Mouse (Mus musculus): Measurements from ENCODE around the gene Gm49361.
"Not testable (repeated sequence)": the region's sequence is repeated elsewhere in the genome, so short reads cannot be mapped to it uniquely, and the experiment has no call there.

Gene Gm49361

GRCm38 (mm10) chr14:57692517-57693130 lies 53.3 kb downstream of the Gm49361 start:
- in situ Hi-C loops (cut with MboI, MseI): loop anchor here in 1 of 2 experiments (25.0 kb wide), 1 partner anchor 1420 kb away; no protein-coding TSS in a partner anchor

DNA sequence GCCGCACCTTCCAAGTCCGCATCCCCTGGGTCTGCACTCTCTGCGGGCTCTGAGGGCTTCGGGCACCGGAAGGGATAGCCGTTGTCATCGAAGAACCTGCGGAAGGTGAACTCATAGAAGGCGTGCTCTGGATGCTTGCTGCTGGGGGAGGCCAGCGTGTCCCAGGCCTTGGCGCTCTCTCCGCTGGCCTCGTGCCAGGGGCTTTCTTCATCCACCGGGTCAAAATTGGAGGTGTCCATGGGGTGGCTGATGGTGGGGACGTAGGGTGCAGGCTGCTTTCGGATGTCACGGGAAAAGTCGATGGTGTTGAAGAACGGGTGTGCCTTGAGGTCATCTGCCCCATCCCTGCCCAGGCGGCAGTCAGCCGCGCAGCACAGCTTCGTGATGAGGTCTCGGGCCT lies 54.6 kb downstream of the Gm49361 start:
- in situ Hi-C loops (cut with MboI, MseI): loop anchor here in 1 of 2 experiments (25.0 kb wide), 1 partner anchor 1421 kb away; no protein-coding TSS in a partner anchor

DNA sequence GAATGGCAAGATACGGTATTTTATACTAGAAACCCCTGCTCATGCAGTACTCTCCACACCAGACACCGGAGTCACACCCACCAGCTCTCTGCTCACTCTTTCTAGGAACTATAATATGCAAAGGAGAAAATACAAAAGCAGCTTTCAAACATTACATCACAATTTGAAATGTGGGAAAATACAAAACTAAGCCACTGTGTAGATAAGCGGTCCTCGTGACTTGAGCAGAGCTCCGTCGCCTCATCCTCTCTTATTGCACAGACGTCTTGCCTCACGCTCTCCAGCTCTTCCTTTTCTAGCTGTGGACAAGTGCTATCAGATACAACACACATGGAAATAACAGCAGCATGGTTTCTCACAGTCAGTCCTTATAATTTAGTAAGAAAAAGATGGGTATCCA lies 55.2 kb downstream of the Gm49361 start:
- in situ Hi-C loops (cut with MboI, MseI): loop anchor here in 1 of 2 experiments (25.0 kb wide), 1 partner anchor 1422 kb away; no protein-coding TSS in a partner anchor

GRCm38 (mm10) chr14:57688066-57688465 lies 57.8 kb downstream of the Gm49361 start:
- in situ Hi-C loops (cut with MboI, MseI): loop anchor here in 1 of 2 experiments (25.0 kb wide), 1 partner anchor 1424 kb away; no protein-coding TSS in a partner anchor

GRCm38 (mm10) chr14:57687441-57687840 lies 58.5 kb downstream of the Gm49361 start:
- in situ Hi-C loops (cut with MboI, MseI): loop anchor here in 1 of 2 experiments (25.0 kb wide), 1 partner anchor 1425 kb away; no protein-coding TSS in a partner anchor

DNA sequence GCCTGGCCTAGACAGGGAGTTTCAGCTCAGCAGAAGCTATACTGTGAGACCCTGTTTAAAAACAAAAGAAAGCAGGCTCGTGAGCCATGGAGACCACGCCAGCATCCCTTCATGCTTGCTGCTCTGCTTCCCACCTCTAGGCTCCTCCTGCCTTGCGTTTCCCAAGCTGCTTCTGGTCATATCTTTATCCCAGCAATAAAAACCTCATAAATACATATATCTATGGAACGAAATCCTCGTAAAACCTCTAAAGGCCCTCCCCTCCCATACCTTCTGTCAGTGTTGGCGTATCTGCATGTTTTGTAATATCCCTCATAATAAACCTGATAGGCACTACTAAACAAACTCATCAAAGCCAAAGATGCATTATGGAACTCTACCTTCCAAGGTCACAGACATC lies 59.3 kb downstream of the Gm49361 start:
- in situ Hi-C loops (cut with MboI, MseI): loop anchor here in 1 of 2 experiments (25.0 kb wide), 1 partner anchor 1426 kb away; no protein-coding TSS in a partner anchor

DNA sequence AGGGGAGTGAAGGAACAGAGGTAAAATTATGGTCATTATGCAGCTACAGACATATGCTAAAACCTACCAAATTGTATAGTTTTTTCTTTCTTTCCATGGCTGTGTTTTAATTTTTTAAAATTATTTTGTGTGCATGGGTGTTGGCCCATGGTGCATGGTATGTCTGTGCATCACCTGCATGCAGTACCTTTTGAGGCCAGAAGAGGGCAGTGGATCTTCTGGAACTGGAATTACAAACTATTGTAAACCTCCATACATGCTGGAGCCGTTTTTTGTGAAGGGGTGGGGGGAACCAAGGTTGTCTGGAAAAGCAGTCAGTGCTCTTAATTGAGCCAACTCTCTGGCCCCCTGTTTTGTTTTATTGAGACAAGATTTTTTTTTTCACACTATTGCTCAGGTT lies 61.3 kb downstream of the Gm49361 start:
- in situ Hi-C loops (cut with MboI, MseI): loop anchor here in 1 of 2 experiments (25.0 kb wide), 1 partner anchor 1428 kb away; no protein-coding TSS in a partner anchor

- in situ Hi-C loops (cut with MboI, MseI): loop anchor here in 1 of 2 experiments (25.0 kb wide), 1 partner anchor 1430 kb away; no protein-coding TSS in a partner anchor
Measured at GRCm38 (mm10) chr14:57682751-57683150, 63.2 kb downstream of the Gm49361 start.

GRCm38 (mm10) chr14:57679958-57680535 lies 65.9 kb downstream of the Gm49361 start:
- in situ Hi-C loops (cut with MboI, MseI): loop anchor here (5.0 to 25.0 kb wide), 3 partner anchors 232 to 1432 kb away; no protein-coding TSS in a partner anchor

- in situ Hi-C loops (cut with MboI, MseI): loop anchor here (5.0 to 25.0 kb wide), 3 partner anchors 233 to 1433 kb away; no protein-coding TSS in a partner anchor
Measured at GRCm38 (mm10) chr14:57679523-57679922, 66.4 kb downstream of the Gm49361 start.

DNA sequence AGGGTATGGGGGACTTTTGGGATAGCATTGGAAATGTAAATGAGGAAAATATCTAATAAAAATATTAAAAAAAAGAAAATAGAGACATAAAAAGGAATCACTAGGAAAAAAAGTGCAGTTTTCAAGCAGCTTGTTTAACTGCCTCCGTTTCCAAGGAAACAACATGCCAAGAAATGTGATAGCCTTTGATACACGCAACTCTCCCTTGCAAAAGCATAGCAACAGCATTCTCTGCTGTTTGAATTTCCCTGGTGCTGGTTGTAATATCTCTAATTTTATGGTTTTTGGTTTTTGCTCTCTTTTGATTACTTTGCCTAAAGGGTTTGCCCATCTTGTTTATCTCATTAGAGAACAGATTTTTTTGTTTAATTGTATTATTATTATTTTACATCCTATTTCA lies 70.4 kb downstream of the Gm49361 start:
- in situ Hi-C loops (cut with MboI, MseI): loop anchor here (5.0 to 25.0 kb wide), 3 partner anchors 237 to 1437 kb away; no protein-coding TSS in a partner anchor

GRCm38 (mm10) chr14:57665628-57665950 lies 80.3 kb downstream of the Gm49361 start:
- in situ Hi-C loops (cut with MboI, MseI): no loop called here

DNA sequence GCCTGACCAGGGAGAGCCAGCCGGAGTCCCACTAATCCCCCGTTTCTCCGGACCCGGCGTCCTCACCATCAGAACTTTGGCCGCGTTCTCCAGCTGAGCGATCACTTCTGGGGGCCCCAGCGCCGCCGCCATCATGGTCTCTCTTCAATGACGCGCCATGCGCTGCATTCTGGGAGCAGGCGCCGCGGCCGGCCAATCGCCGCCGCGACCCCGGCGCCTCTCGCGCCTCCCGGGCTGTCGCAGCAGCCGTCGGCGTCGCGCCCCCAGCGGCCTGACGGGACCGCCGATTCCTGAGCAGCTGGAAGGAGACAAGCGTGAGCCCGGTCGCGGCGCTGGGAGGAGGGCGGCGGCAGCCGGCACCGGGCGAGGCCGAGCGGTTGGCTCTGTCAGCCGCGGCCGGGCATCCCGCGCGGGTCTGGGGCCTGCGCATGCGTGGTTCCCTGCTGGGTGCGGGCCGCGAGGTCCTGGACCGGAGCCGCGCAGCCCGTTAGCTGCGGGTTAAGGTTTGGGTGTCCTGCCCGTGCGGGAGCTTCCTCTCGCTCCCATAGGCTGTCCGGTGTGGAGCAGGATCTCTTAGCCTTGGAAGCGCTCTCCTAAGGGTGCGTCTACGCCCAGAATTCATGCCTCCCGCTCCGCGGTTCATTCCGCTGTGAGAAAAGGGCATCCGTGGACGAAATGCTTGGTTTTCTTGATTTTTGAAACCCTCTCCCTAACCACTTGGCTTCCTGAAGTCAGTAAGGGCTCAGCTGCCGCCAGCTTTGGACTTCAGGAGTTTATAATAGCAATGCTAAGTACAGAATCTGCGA lies 80.9 kb downstream of the Gm49361 start, which contains the start of gene Xpo4:
Gene Xpo4, minus strand, starts transcription at position 609 of the 806 bp plus-strand sequence.
- in situ Hi-C loops (cut with MboI, MseI): no loop called here

DNA sequence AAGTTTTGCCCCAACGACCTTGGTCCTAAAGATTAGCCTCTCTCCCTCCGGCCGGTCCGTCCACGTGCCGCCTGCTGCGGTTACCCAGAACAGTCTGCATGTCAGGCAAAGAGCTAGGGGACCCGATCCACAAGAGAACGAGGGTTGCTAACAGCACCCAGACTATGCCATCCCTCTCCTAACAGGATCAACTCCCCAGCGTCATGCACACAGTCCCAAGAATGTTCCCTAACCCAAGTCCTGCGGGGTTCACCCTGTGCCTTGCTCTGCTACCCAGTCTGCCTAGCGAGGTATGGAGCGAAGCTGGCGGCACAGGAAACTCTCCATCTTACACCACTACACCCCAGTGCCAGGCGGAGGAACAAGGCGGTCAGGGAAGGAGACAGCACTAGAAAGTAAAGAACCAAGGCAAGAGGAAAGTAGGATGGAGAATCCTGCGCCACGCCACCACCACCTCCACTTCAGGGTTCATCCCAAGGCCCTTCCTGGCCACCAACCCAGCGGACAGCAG lies 81.5 kb downstream of the Gm49361 start:
- in situ Hi-C loops (cut with MboI, MseI): no loop called here

- in situ Hi-C loops (cut with MboI, MseI): no loop called here
Measured at GRCm38 (mm10) chr14:57663630-57664029, 82.3 kb downstream of the Gm49361 start.

DNA sequence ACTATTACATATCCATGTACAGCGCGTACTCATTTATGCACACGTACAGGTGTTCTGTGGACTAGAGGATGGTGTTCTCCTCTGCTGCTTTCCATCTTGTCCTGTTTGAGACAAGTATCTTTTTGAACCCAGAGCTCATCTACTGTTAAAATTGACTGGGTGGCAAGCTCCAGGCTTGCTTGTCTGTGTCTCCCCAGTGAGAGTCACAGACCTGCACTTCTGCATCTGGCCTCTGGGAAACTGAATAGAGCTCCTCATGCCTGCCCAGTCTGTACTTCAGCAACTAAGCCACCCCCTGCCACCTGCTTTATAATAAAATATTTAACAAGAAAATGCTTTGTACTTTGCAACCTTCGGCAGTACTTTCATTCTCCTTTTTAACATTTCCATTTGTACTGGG lies 87.6 kb downstream of the Gm49361 start:
- in situ Hi-C loops (cut with MboI, MseI): no loop called here

DNA sequence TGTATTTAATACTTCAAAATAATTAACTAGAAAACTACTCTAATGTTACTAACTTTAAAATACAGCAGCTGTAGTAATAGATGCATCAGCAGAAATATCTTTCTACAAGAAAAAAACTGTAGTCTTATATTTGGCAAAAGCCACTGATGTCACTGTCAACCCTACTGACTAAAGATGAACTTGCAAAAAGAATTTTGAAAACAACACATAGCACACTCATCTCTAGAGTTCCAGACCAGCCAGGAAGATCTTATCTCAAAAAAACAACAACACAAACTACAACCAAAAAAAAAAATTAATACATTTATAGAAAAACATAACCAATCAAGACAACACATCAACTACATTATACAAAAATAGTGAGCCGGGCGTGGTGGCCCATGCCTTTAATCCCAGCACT lies 88.4 kb downstream of the Gm49361 start:
- in situ Hi-C loops (cut with MboI, MseI): no loop called here

GRCm38 (mm10) chr14:57656519-57656918 lies 89.4 kb downstream of the Gm49361 start:
- in situ Hi-C loops (cut with MboI, MseI): not testable (repeated sequence)

DNA sequence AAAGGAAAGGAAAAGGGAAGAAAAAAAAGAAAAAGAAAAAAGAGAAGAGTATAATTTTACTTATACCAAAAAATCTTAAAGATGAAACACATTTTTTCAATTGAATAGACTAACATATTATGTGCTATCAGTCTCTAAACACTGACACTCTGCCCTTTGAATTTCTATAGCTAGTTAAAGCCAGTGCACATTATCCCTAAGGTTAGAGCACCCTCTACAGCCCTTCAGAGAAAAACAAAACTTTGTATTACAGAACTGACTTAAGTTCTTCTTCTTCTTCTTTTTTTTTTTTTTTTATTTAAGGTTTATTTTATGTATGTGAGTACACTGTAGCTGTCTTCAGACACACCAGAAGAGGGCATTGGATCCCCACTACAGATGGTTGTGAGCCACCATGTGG lies 96.4 kb downstream of the Gm49361 start:
- in situ Hi-C loops (cut with MboI, MseI): no loop called here

- in situ Hi-C loops (cut with MboI, MseI): no loop called here
Measured at GRCm38 (mm10) chr14:57646155-57646554, 99.7 kb downstream of the Gm49361 start.

GRCm38 (mm10) chr14:57639153-57639552 lies 106.8 kb downstream of the Gm49361 start:
- in situ Hi-C loops (cut with MboI, MseI): no loop called here
